Mouse (Mus musculus) intestine, embryonic 16.5 days (tissue): ENCODE data around the gene Mapkapk2. TPM values are rescaled to one million over a fixed set of nuclear protein-coding genes. Genes with fewer than 3 reads are reported as not detected.

Experiments used
- ATAC-seq: fragments of 200-750 bp; cut with Nextera tagmentation; 2 replicates; pipeline ENCODE4 v1.8.0; 2017; ENCODE audit warnings: moderate TSS enrichment, moderate library complexity
- H3K27ac ChIP-seq: fragments of 300-500 bp; sonication (generic); 2 replicates; pipeline ENCODE4 v1.5.1; 2014; ENCODE audit warnings: mild to moderate bottlenecking, low read length
- H3K27me3 ChIP-seq: fragments of 300-500 bp; sonication (generic); replicated peaks from 2 replicates; pipeline ENCODE4 v1.6.1; 2014; ENCODE audit warnings: low read length, control low read depth, mixed read lengths; ENCODE audit not compliant: control insufficient read depth, insufficient read depth
- H3K36me3 ChIP-seq: fragments of 300-500 bp; sonication (generic); 2 replicates; pipeline ENCODE4 v1.6.1; 2014; ENCODE audit warnings: low read length, control low read depth; ENCODE audit not compliant: control insufficient read depth, insufficient read depth
- H3K4me1 ChIP-seq: fragments of 300-500 bp; sonication (generic); 2 replicates; pipeline ENCODE4 v1.6.1; 2014; ENCODE audit warnings: low read length, control low read depth, mixed read lengths; ENCODE audit not compliant: control insufficient read depth, insufficient read depth
- H3K4me2 ChIP-seq: fragments of 300-500 bp; sonication (generic); 2 replicates; pipeline ENCODE4 v1.6.1; 2014; ENCODE audit warnings: low read depth, low read length, control low read depth
- H3K4me3 ChIP-seq: fragments of 300-500 bp; sonication (generic); 2 replicates; pipeline ENCODE4 v1.5.1; 2014; ENCODE audit warnings: mild to moderate bottlenecking, low read length
- H3K9ac ChIP-seq: fragments of 300-500 bp; sonication (generic); 2 replicates; pipeline ENCODE4 v1.6.1; 2014; ENCODE audit warnings: low read depth, low read length
- H3K9me3 ChIP-seq: fragments of 300-500 bp; sonication (generic); 2 replicates; pipeline ENCODE4 v1.6.1; 2016; ENCODE audit warnings: low read length, control low read depth; ENCODE audit not compliant: control insufficient read depth
- WGBS: fragments of 180-500 bp; shearing (Covaris S2); extraction: QIAGEN DNeasy Blood & Tissue Kit; methylation state at CpG from one replicate; pipeline ENCODE4 v1.1.7; 2014; 5-methylcytosine and 5-hydroxymethylcytosine counted together
- polyA plus RNA-seq: library from polyadenylated mRNA; unstranded; fragments of >200 nt; fragmentation: Nextera tagmentation; extraction: Ambion mirVana; gene quantifications from 2 replicates; pipeline ENCODE4 v1.2.1, GENCODE M21; 2015

The Mapkapk2 gene
- polyA plus RNA-seq, 1 experiment from 2014 or later, result 13.1 TPM

- H3K4me1 ChIP-seq, result peaks cover 40% of the 10 kb centered on the region
- ATAC-seq, result no peak
Observed at GRCm38 (mm10) chr1:131074524-131074938, 23.1 kb downstream of the Mapkapk2 start.

GRCm38 (mm10) chr1:131072376-131072990 is 25.1 kb downstream of the Mapkapk2 start:
- peaks cover 32% of the 10 kb centered on the region for H3K4me1 ChIP-seq
- H3K27me3 ChIP-seq, result no peaks in the 10 kb centered on the region
- H3K9me3 ChIP-seq, result no peaks in the 10 kb centered on the region
- WGBS, result 71% methylated on average over 7 of the region's 7 CpGs
- H3K4me3 ChIP-seq, result no peak overlapping the region
- H3K36me3 ChIP-seq, result peaks cover 5% of the 10 kb centered on the region; the same call in 1 of the 2 replicates
- no peak overlapping the region for H3K9ac ChIP-seq
- peak overlapping the region; percentile 40 for H3K27ac ChIP-seq
- peak; percentile 80 for ATAC-seq
- H3K4me2 ChIP-seq, result no peak overlapping the region

More at GRCm38 (mm10) chr1:131074524-131074938, 23.1 kb downstream of the Mapkapk2 start:
- Histone ChIP-seq H3K4me2 (no peak overlapping the region), H3K27ac (peak overlapping the region; percentile 10; the same call in 1 of the 2 replicates), H3K27me3 (no peaks in the 10 kb centered on the region), H3K4me3 (no peak overlapping the region), H3K9ac (no peak overlapping the region), H3K9me3 (no peaks in the 10 kb centered on the region), H3K36me3 (peaks cover 5% of the 10 kb centered on the region; the same call in 1 of the 2 replicates)
- 62% methylated on average over 8 of the region's 8 CpGs for WGBS

GRCm38 (mm10) chr1:131069010-131069409 is 28.6 kb downstream of the Mapkapk2 start:
- Histone ChIP-seq H3K9me3 (no peaks in the 10 kb centered on the region), H3K4me1 (peaks cover 23% of the 10 kb centered on the region; the same call in 1 of the 2 replicates), H3K4me2 (no peak overlapping the region), H3K4me3 (no peak overlapping the region), H3K27ac (no peak overlapping the region), H3K27me3 (no peaks in the 10 kb centered on the region), H3K9ac (no peak overlapping the region), H3K36me3 (no peaks in the 10 kb centered on the region)
- WGBS, result 83% methylated on average over 7 of the region's 7 CpGs
- ATAC-seq, result no peak

GRCm38 (mm10) chr1:131068011-131068727 is 29.5 kb downstream of the Mapkapk2 start:
- Histone ChIP-seq H3K9ac (no peak overlapping the region), H3K4me2 (no peak overlapping the region), H3K4me1 (peaks cover 17% of the 10 kb centered on the region; the same call in 1 of the 2 replicates), H3K36me3 (no peaks in the 10 kb centered on the region), H3K9me3 (no peaks in the 10 kb centered on the region), H3K4me3 (no peak overlapping the region), H3K27ac (no peak overlapping the region), H3K27me3 (no peaks in the 10 kb centered on the region)
- WGBS, result 84% methylated on average over 10 of the region's 10 CpGs
- peak; percentile 70 for ATAC-seq

GRCm38 (mm10) chr1:131064202-131064601 is 33.4 kb downstream of the Mapkapk2 start:
- Histone ChIP-seq H3K27ac (no peak overlapping the region), H3K9ac (no peak overlapping the region), H3K27me3 (no peaks in the 10 kb centered on the region), H3K4me3 (no peak overlapping the region), H3K4me1 (peaks cover 38% of the 10 kb centered on the region), H3K9me3 (no peaks in the 10 kb centered on the region), H3K4me2 (no peak overlapping the region), H3K36me3 (no peaks in the 10 kb centered on the region)
- 50% methylated on average over 6 of the region's 6 CpGs for WGBS
- ATAC-seq, result peak; percentile 40; the same call in 1 of the 2 replicates

- no peaks in the 10 kb centered on the region for H3K9me3 ChIP-seq
- H3K27ac ChIP-seq, result no peak overlapping the region
- H3K4me1 ChIP-seq, result peaks cover 36% of the 10 kb centered on the region
- 58% methylated on average over 6 of the region's 6 CpGs for WGBS
- H3K4me3 ChIP-seq, result no peak overlapping the region
- H3K4me2 ChIP-seq, result no peak overlapping the region
- H3K36me3 ChIP-seq, result peaks cover under 1% of the 10 kb centered on the region; the same call in 1 of the 2 replicates
- H3K9ac ChIP-seq, result no peak overlapping the region
- H3K27me3 ChIP-seq, result no peaks in the 10 kb centered on the region
- ATAC-seq, result no peak
Observed at GRCm38 (mm10) chr1:131062821-131063220, 34.8 kb downstream of the Mapkapk2 start.

GRCm38 (mm10) chr1:131061740-131062254 is 35.8 kb downstream of the Mapkapk2 start:
- Histone ChIP-seq H3K9me3 (no peaks in the 10 kb centered on the region), H3K27ac (no peak overlapping the region), H3K27me3 (no peaks in the 10 kb centered on the region), H3K4me3 (no peak overlapping the region), H3K36me3 (peaks cover 6% of the 10 kb centered on the region), H3K4me1 (peaks cover 36% of the 10 kb centered on the region), H3K4me2 (no peak overlapping the region), H3K9ac (no peak overlapping the region; the same call in 1 of the 2 replicates)
- no peak for ATAC-seq
- WGBS, result 71% methylated on average over 7 of the region's 7 CpGs

GRCm38 (mm10) chr1:131060290-131061253 is 37.1 kb downstream of the Mapkapk2 start:
- 51% methylated on average over 13 of the region's 13 CpGs for WGBS
- H3K36me3 ChIP-seq, result peaks cover 6% of the 10 kb centered on the region
- no peak overlapping the region for H3K4me3 ChIP-seq
- no peak overlapping the region for H3K9ac ChIP-seq
- H3K27me3 ChIP-seq, result no peaks in the 10 kb centered on the region
- H3K27ac ChIP-seq, result no peak overlapping the region; the same call in 1 of the 2 replicates
- no peak overlapping the region for H3K4me2 ChIP-seq
- H3K9me3 ChIP-seq, result no peaks in the 10 kb centered on the region
- H3K4me1 ChIP-seq, result peaks cover 36% of the 10 kb centered on the region
- ATAC-seq, result peak; percentile 34
